Mouse (Mus musculus): ENCODE results near the gene Ndufa12. TPM values are rescaled to one million over a fixed set of nuclear protein-coding genes. Genes with fewer than 3 reads are reported as not detected.

Gene Ndufa12
- polyA plus RNA-seq, 1 experiment from 2014 or later, result 575 TPM

DNA sequence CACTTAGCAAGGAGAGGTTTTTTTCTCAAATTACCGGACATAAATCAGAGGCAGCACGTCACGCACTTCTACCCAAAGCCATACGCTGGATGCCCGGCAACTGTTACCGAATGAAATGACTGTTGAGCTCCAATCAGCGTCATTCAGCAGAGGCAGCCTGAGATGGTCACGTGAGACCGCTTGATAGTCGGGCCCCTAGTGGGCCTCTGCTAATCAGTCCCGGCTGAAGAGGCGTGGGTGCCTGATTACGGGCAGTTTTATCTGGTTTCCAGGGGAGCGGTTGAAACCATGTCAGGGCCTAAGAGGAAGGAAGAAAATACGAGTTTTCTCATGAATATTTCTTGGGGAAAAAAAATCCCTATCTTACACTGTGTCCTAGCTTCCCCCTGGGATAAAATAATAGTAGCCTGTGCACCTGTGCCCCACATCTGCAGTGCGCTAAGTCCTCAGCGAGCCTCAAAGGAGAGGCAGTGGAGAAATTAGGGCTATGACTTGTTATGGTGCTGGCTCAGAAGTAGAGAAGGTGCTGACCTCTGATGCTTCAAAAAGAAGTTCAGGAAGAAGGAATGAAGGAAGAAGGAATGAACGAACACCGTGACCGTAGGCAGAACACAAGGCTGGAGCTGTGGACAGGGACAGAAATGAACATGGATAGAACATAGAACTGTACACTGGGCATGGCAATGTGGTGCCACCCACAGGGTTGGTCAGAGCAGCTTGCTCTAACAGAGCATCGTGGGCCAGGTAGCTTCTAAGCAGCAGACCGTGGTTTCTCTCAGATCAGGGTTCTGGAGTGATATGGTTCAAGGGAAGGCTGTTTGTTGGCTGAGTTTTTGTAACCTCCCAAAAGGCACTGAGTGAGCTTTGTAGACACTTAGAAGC, 51.3 kb downstream of the Ndufa12 start:
- peaks cover 13% of the 10 kb centered on the region for H3K4me1 ChIP-seq
- H3K9me3 ChIP-seq, result no peaks in the 10 kb centered on the region
- H3K27me3 ChIP-seq (ENCODE audit: poor library complexity, severe bottlenecking), result no peaks in the 10 kb centered on the region; the same call in 1 of the 2 replicates
- peak; percentile 27 for DNase-seq (ENCODE audit: extremely low spot score, low spot score)
- H3K27ac ChIP-seq, result no peak overlapping the region
- no peaks in the 10 kb centered on the region for H3K36me3 ChIP-seq (replicated peaks)
- WGBS, result 62% methylated on average over 22 of the region's 22 CpGs
- no peak overlapping the region for H3K4me3 ChIP-seq

DNA sequence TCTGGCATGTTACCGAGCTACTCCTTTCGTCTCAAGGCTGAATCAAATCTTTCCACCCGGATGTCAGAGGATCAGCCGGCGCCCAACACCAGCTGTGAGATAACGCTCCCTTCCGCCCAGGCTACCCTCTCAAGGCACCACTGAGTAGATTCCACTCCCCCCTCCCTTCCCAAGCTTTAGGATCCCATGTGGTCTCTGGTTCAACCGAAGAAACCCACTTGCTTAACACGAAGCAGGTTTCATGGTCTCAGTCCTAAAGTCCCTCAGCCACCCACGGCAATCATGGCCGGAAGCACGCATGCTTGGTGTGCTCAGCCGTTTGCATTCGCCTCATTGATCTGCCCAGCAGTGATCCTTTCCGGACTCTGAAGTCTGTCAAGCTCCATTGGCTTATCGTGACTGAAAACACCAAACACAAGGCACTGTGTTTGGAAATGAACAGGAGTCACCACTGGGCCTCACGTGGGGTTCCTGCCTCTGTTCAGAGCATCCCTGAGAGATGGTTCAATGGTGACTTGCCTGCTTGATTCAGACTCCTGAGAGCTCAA, 54.8 kb downstream of the Ndufa12 start:
- no peak overlapping the region for H3K4me3 ChIP-seq
- H3K27ac ChIP-seq, result no peak overlapping the region
- H3K27me3 ChIP-seq (ENCODE audit: poor library complexity, severe bottlenecking), result no peaks in the 10 kb centered on the region; the same call in 1 of the 2 replicates
- H3K36me3 ChIP-seq (replicated peaks), result no peaks in the 10 kb centered on the region
- no peaks in the 10 kb centered on the region for H3K9me3 ChIP-seq
- 86% methylated on average over 17 of the region's 17 CpGs for WGBS
- H3K4me1 ChIP-seq, result peaks cover 13% of the 10 kb centered on the region
- no peak for DNase-seq (ENCODE audit: extremely low spot score, low spot score)

DNA sequence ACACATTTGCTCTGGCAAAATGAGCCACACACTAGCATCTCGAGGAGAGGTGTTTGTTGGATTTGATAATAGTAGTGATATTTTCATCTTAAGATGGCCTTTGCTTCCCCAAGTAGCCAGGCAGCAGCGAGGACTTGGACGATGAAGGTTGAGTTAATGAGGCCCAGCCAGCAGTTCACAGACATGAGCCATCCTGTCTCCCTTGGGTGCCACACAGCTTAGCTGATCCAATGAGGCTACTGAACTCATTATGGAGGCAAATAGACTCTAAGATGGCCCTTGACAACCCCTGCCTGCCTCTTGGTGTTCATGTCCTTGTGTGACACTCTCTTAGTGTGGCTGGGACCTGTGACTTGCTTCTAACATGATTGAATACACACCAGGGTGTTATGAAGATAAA, 56.2 kb downstream of the Ndufa12 start:
- peaks cover 4% of the 10 kb centered on the region for H3K4me1 ChIP-seq
- no peaks in the 10 kb centered on the region for H3K9me3 ChIP-seq
- 87% methylated on average over 3 of the region's 3 CpGs for WGBS
- H3K36me3 ChIP-seq (replicated peaks), result no peaks in the 10 kb centered on the region
- no peak overlapping the region for H3K4me3 ChIP-seq
- no peak overlapping the region for H3K27ac ChIP-seq
- no peaks in the 10 kb centered on the region; the same call in 1 of the 2 replicates for H3K27me3 ChIP-seq (ENCODE audit: poor library complexity, severe bottlenecking)
- DNase-seq (ENCODE audit: extremely low spot score, low spot score), result no peak

GRCm38 (mm10) chr10:94255744-94256143, 57.2 kb downstream of the Ndufa12 start:
- Histone ChIP-seq H3K27ac (no peak overlapping the region), H3K4me3 (no peak overlapping the region), H3K4me1 (no peaks in the 10 kb centered on the region), H3K36me3 (replicated peaks) (no peaks in the 10 kb centered on the region), H3K27me3 (ENCODE audit: poor library complexity, severe bottlenecking) (no peaks in the 10 kb centered on the region; the same call in 1 of the 2 replicates), H3K9me3 (no peaks in the 10 kb centered on the region)
- 65% methylated on average over 6 of the region's 6 CpGs for WGBS
- no peak for DNase-seq (ENCODE audit: extremely low spot score, low spot score)

DNA sequence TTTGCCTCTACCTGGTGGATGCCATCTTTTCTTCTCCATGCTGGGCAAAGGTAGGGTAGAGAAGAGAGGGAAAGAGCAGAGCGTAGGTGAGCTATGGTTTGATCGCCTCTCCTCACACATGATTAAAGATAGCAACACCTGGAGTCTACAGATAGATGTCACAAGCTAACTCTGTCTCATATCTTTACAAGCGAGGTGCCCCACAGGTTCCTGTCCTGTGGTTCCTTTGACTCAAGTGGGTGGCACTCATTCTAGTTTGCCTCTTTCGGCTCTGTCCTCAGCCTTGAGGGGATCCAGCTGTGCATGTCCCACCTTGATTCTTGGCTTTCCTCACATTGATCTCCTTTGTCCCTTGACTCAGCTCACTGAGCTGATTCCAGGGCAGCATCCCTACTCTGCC, 58.0 kb downstream of the Ndufa12 start:
- Histone ChIP-seq H3K36me3 (replicated peaks) (no peaks in the 10 kb centered on the region), H3K27me3 (ENCODE audit: poor library complexity, severe bottlenecking) (no peaks in the 10 kb centered on the region), H3K4me1 (no peaks in the 10 kb centered on the region), H3K9me3 (no peaks in the 10 kb centered on the region), H3K4me3 (no peak overlapping the region), H3K27ac (no peak overlapping the region)
- WGBS, result 90% methylated on average over 4 of the region's 4 CpGs
- DNase-seq (ENCODE audit: extremely low spot score, low spot score), result no peak

DNA sequence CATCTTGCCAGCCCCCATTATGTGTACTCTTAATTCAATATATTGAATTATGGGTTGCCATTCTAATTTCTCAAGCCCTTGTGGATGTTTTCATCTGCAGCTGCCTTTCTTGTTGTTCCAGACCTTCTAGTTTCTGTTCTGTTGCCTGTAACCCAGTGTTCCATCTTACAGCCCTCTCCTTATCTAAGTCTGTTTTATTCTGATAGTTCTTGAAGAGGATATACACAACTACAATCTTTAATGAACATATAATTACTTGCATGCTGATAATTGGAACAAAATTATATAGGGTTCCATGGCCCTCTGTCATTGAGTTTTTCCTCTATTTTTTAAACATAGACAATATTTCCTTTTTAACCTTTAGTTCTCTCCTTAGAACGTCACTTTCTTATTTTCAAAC, 62.0 kb downstream of the Ndufa12 start:
- no peaks in the 10 kb centered on the region for H3K9me3 ChIP-seq
- no peak for DNase-seq (ENCODE audit: extremely low spot score, low spot score)
- H3K36me3 ChIP-seq (replicated peaks), result no peaks in the 10 kb centered on the region
- 92% methylated on average over 1 of the region's 1 CpGs for WGBS
- no peaks in the 10 kb centered on the region for H3K27me3 ChIP-seq (ENCODE audit: poor library complexity, severe bottlenecking)
- H3K4me3 ChIP-seq, result no peak overlapping the region
- no peak overlapping the region for H3K27ac ChIP-seq
- H3K4me1 ChIP-seq, result no peaks in the 10 kb centered on the region

DNA sequence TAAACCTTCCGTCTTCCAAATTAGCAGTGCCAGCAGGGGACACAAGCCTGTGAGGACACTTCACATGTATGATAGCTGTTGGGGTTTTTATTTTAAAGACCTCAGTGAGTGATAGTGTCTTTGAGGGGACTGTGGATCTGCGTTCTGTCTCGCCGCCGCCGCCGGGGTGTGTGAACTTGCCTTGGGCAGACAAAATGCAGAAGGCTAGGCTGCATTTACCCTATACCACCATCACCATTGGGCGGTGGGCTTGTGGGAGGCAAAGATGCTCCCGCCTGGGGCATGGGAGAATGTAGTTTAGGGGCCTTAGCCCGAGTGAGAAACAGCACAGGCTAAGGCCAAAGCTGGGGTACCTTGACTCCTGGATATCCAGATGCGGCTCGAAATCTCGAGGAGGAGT, 64.1 kb downstream of the Ndufa12 start:
- no peaks in the 10 kb centered on the region for H3K9me3 ChIP-seq
- H3K27ac ChIP-seq, result no peak overlapping the region
- 94% methylated on average over 13 of the region's 13 CpGs for WGBS
- no peaks in the 10 kb centered on the region for H3K4me1 ChIP-seq
- no peaks in the 10 kb centered on the region for H3K27me3 ChIP-seq (ENCODE audit: poor library complexity, severe bottlenecking)
- no peaks in the 10 kb centered on the region for H3K36me3 ChIP-seq (replicated peaks)
- no peak overlapping the region for H3K4me3 ChIP-seq
- no peak for DNase-seq (ENCODE audit: extremely low spot score, low spot score)

- Histone ChIP-seq H3K36me3 (replicated peaks) (no peaks in the 10 kb centered on the region), H3K27ac (no peak overlapping the region), H3K4me3 (no peak overlapping the region), H3K27me3 (ENCODE audit: poor library complexity, severe bottlenecking) (no peaks in the 10 kb centered on the region), H3K4me1 (no peaks in the 10 kb centered on the region), H3K9me3 (no peaks in the 10 kb centered on the region)
- 81% methylated on average over 3 of the region's 3 CpGs for WGBS
- no peak for DNase-seq (ENCODE audit: extremely low spot score, low spot score)
These were observed 64.7 kb downstream of the Ndufa12 start for GRCm38 (mm10) chr10:94263211-94263610.

DNA sequence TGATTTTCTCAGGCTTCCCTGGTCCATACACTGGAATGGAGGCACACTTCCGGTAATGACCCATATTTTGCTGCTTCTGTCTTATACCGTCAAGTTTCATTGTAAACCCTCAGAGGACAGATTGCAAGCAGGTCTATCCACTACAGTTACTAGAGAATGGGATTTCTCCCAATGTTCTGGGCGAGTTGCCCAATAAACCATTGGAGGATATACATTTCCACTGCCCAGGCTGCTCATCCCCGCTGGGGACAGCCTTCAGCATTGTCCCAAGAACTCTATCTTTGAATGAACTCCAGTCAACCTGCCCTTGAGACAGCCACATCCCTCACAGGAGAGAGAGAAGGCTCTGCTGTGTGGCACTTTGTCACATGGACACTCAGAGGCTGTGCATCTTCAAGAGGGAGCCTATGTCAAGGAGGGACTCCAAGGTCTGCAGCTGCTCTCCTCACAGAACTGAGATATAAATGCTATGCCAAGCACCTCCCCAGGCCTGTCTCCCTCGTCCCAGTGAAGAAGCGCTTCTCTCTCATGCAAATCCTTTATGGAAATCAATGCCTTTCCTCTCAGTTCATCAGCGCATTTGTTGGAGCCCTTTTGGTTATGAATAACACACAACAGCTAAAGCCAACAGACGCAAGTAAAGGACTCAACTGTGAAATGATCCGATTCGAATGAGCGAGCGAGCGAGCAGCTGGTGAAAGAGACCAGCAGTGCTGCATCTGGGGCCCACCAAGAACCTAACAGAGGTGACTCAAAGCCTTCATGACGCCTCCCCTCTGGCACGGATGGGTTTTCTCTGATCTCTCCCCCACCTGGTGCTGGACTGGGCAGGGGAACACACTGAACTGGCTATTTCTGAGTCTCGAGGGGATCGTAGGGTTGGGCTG, 67.4 kb downstream of the Ndufa12 start:
- H3K36me3 ChIP-seq (replicated peaks), result no peaks in the 10 kb centered on the region
- no peak overlapping the region for H3K4me3 ChIP-seq
- H3K4me1 ChIP-seq, result peaks cover 2% of the 10 kb centered on the region
- H3K27me3 ChIP-seq (ENCODE audit: poor library complexity, severe bottlenecking), result no peaks in the 10 kb centered on the region
- WGBS, result 83% methylated on average over 17 of the region's 17 CpGs
- H3K27ac ChIP-seq, result no peak overlapping the region
- DNase-seq (ENCODE audit: extremely low spot score, low spot score), result no peak
- H3K9me3 ChIP-seq, result 0 out of 2 replicates have a peak, but pooled peaks cover 3% of the 10 kb centered on the region

Other genes with a start within 250 kb of the Ndufa12 start
- 28.1 and 28.9 TPM in 2 replicates for gene Vezt, start 162.9 kb upstream of the Ndufa12 start, polyA plus RNA-seq (2016; fragmentation: Nextera tagmentation; extraction: Ambion mirVana)
- gene Fgd6, start 162.7 kb upstream of the Ndufa12 start, polyA plus RNA-seq (2016; fragmentation: Nextera tagmentation; extraction: Ambion mirVana), result 3.5 and 3.6 TPM in 2 replicates
- gene Nr2c1, start 50.7 kb upstream of the Ndufa12 start, polyA plus RNA-seq (2016; fragmentation: Nextera tagmentation; extraction: Ambion mirVana), result 11.0 and 11.3 TPM in 2 replicates
- 0.19 TPM in 1 of 2 replicates, not detected in the other for gene Gm4792, start 100.0 kb downstream of the Ndufa12 start, polyA plus RNA-seq (2016; fragmentation: Nextera tagmentation; extraction: Ambion mirVana)
- gene Tmcc3, start 113.2 kb downstream of the Ndufa12 start, polyA plus RNA-seq (2016; fragmentation: Nextera tagmentation; extraction: Ambion mirVana), result 2.0 and 2.3 TPM in 2 replicates